Mouse (Mus musculus) megakaryocyte progenitor cell, adult 5-6 weeks (primary cell): ENCODE measurements around the gene Krt20. TPM values are rescaled to one million over a fixed set of nuclear protein-coding genes. Genes with fewer than 3 reads are reported as not detected.

Source experiments
- ATAC-seq: replicated peaks from 2 replicates; pipeline ENCODE4 v1.8.0; 2016; ENCODE audit warnings: mild to moderate bottlenecking, moderate TSS enrichment, inconsistent platforms; ENCODE audit not compliant: poor library complexity
- total RNA-seq, 2 experiments: library from RNA; stranded (forward) in 1 of 2; stranded (reverse) in 1 of 2; fragments of 157-497, 149-512 nt in 1 of 2; fragments of 200-1000 nt in 1 of 2; gene quantifications; 2 replicates each; pipeline versions ENCODE4 v1.2.3 to v1.2.4; 2015 to 2017

The Krt20 gene
- total RNA-seq (2015) = not detected in 2 replicates
- not detected in 2 replicates for total RNA-seq (2017)

DNA sequence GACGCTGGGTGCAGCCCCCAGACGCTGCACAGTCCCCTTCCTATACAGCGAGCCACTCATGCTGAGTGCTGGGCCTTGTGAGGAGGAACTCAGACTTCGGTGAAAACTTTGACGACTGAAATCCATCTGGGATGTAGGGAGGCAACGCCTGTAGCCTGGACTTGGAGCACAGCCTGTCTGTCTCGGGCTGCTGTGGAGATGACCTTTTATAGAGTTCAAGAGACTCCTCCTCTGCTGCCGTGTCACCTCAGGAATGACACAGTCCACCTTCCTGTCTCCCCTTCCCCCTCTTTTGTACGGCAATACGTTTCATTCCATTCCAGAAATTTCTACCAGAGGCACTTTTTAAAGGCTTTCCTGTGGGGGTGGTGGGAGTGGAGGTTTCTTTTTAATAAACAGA lies at the start of gene Krt20:
Gene Krt20, minus strand, starts transcription at position 179 of the 400 bp plus-strand sequence.
- no peak for ATAC-seq

DNA sequence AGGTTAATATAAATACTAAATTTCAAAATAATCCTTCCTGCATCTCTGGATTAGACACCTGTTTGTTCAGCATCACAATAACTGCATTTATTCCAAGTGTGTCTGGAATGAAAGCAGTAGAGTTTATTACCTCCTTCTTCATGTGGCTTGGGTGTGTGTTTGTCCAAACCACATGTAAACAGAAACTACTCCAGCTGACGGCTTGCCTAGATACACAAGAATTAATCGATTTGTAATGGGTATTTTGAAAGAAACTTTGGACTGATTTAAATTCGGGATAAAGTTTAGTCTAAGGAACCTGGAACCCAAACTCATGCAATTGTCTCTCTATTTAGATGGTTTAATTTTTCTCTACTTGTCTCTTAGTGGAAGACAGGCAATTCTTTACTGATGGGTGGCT lies 37.0 kb upstream of the Krt20 start:
- ATAC-seq = no peak

DNA sequence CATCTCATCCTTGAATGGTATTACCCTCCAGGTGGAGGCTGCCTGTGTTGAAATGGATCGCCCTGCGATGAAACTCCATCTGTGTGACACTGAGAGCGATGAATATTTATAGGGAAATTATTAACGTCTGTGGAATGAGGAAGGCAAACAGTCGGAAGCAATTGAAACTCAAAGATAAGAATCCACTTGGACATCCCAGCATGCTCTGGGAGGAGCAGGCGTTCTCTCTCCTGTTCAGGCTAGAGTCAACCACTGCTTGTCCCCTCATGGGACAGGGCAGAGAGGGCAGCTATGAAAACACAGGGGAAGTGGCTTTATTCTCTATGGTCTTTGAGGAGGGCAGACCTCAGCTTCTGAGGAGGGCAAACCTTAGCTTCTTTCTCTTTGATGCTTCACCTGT lies 35.5 kb upstream of the Krt20 start:
- ATAC-seq = no peak

DNA sequence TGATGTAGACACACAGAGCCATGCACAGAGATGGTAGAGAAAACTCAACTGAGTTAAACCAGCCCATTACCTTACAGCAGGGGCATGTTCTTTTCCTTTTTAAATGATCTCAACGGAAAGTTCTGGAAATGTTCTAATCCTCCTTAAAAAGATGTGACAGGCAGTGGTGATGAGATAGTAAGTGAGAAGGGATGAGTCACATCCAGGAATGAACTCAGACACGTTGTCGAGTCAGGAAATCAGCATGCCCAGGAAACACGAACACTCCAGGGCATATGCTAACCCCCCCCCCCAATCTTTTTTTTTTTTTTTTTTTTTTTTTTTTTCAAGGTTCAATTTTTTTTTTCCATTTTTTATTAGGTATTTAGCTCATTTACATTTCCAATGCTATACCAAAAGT lies 34.5 kb upstream of the Krt20 start:
- ATAC-seq = no peak

GRCm38 (mm10) chr11:99471946-99472345 lies 34.0 kb upstream of the Krt20 start:
- no peak for ATAC-seq

DNA sequence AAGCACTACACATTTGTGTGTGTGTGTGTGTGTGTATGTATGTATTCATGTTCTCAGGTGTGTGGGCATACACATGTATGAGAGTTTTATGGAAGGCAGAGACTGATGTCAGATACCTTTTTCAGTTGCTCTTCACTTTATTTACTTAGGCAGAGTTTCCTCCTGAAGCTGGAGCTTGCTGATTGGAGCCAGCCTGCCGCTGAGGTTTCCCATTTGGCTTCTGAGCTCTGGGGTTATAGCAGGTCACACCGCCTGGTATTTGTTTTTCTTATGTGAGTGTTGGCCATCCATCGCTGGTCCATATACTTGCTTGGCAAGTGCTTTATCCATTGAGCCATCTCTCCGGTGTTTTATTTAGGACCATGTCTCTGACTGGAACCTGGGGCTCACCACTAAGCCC lies 31.3 kb upstream of the Krt20 start:
- no peak for ATAC-seq

GRCm38 (mm10) chr11:99468566-99468965 lies 30.6 kb upstream of the Krt20 start:
- ATAC-seq = no peak

- no peak for ATAC-seq
Observed at GRCm38 (mm10) chr11:99466316-99466715, 28.4 kb upstream of the Krt20 start.

DNA sequence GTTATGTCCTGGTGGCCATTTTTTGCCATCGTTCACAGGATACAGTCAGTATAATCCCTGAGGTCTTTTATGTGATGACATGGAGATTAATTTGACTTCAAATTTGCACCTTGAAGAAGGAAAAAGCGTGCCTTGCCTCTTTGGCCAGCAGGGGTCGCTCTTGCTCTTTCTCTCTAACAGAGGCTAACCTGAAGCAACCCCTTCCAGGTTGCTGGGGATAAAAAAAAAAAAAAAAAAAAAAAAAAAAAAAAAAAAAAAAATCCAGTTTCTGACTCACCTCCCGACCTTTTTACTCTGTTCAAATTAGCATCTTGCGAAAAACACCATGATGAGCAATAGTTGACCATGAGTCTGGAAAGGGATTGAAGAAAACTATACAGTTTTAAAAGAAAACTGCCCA lies 26.9 kb upstream of the Krt20 start:
- ATAC-seq = peak; percentile 88

DNA sequence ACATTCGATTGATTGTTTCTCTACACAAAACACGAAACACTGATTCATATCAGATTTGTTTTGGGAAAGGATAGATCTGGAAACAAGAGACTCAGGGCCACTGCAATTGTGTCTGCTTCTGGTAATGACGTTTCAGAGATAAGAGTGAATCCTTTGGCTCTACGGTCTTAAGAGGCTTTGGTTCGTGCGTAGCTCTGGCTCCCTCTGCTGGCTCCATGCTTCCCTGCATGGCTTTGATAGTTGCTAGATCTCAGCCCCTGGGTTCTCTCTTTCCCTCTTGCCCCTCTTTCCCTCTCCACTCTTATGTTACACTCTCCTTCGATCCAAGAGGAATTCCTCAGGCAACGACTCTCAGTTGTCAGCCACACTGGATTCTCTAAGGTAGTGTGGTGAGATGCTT lies 25.2 kb upstream of the Krt20 start:
- peak; percentile 89 for ATAC-seq

GRCm38 (mm10) chr11:99461736-99462135 lies 23.8 kb upstream of the Krt20 start:
- no peak for ATAC-seq

DNA sequence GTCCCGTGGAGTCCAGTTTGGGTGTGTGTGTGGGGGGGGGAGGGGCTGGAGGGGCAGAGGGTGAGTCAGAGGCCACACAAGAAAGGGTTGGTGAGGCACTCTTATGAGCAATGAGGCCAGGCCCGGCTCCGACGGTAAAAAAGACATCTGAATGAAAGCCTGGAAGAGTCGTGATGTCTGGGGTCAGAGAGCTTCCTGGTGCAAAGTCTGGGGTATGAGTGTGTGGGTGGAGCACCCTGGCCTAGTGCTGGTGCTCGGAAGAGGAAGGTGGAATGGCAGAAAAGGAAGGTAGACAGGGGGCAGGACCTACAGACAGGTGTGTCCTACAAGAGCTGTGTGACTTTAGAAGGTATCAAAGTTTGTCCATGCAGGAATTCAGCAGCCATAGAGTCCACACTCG lies 20.9 kb upstream of the Krt20 start:
- ATAC-seq = no peak

DNA sequence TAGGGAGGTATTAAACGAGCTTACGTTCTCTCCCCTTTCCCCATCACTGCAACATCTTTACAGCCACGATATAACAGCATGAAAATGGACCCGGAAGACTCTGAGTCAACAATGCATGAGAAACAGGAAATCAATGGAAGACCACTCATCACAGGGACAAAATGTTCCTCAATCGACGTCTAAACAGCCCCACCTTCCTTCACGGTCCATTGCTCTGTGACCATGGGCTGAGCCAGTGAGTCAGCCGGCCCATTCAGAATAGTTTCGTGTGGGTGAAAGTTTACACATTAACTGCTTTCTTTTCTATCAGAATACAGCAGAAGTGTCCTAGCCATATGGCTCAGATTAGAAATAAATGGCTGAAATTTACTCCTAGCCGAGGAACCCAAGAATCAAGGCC lies 16.8 kb upstream of the Krt20 start:
- ATAC-seq = no peak

GRCm38 (mm10) chr11:99454044-99454443 lies 16.1 kb upstream of the Krt20 start:
- ATAC-seq = no peak

GRCm38 (mm10) chr11:99448769-99449168 lies 10.8 kb upstream of the Krt20 start:
- ATAC-seq = no peak

GRCm38 (mm10) chr11:99441220-99441619 lies 3.3 kb upstream of the Krt20 start:
- ATAC-seq = no peak

DNA sequence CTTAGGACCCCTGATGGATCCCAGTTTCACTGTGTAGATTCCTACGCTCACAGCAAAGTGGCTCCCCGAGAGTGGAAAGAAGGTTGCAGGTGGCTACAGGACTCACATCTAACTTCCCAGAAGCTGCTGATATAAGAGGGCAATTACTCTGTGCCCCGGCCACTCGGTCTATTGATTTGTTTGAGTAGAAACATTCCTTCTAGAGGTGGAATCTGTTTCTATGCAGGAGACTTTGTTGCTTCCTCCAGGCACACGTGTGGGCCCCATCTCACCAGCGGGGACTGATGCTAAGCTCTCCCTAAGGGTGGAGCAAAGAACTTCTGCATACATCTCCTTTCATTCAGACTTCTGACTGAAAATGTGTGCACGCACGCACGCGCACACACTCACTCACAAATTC lies 1.5 kb upstream of the Krt20 start:
- no peak for ATAC-seq

DNA sequence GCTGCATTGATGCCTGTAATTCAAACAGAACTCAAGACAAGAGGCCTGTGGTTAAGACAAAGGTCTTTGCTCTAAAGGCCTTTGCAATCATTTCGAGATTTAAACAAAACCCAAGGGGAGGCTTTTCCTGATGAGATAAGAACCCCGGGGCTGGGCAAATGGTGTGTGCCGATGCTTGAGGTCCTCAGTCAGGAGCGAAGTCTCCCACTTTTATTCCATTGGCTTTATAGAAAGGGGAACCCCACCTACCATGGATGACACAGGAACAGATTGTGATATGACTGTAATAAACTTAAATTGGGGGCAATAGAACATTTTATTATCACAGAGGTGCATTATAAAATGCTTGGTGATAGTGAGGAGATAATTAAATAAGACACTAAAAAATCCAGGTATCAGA lies 1.3 kb downstream of the Krt20 start:
- ATAC-seq = no peak

- ATAC-seq = no peak
Observed at GRCm38 (mm10) chr11:99430670-99431069, 7.3 kb downstream of the Krt20 start.

DNA sequence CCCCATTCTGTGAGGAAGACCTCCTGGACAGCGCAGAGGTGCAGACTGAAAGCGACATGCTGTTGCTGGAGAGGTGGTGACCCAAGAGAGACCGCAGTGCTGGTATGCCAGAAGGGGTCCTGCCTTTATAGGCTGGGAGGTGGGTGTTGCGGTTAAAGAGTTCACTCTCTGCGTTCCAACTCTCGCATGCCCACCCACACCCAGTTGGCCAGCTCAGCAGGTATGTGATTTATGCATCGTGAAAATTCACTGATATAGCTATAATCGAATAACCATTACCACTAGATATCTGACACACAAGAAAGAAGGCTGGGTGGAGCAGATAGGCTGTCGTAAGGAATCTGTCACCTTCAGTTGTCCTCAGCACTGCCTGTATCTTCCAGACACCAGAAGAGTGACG lies 15.8 kb downstream of the Krt20 start, which contains the start of gene Krt12:
Gene Krt12, minus strand, starts transcription at position 101 of the 400 bp plus-strand sequence.
- ATAC-seq = no peak

DNA sequence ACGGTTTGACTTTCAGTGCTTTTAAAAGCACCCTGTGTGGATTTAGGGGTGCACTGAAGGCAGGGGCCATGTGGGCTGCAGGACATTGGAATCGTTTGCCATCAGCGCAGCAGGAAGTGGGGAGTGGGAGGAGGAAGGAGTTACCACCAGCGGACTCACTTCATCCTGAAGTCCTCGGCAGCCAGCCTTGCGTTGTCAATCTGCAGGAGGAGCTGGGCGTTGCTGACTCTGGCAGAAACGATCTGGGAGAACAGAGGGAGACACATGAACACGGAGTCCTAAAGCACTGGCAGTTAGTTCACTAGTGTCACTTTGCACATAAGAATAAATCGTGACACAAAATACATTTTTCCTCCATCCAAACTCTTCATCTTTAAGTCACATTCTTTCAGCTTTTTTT lies 17.4 kb downstream of the Krt20 start:
- ATAC-seq = no peak

- ATAC-seq = no peak
Observed at GRCm38 (mm10) chr11:99417819-99418218, 20.1 kb downstream of the Krt20 start.

DNA sequence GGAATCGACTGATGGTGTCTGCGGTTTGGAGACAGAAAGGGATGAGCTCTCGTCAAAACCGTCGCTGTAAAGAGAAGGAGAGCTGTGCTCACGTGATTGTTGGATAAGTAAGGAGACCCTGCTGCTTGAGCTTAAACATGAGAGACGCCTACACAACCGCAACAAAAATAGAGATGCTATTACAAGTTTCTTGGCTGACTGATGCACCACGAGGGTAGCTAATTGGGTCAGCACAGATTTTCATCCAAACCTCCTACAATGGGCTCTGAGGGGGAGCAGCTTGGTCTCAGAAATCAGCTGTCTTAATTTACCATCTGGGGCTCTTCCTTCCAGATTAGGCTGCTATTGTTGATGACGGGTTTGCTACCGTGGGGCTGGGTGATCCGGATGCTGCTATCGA lies 21.0 kb downstream of the Krt20 start:
- ATAC-seq = no peak
